Mouse (Mus musculus) testis, adult 2 months (tissue): Measurements from ENCODE around the gene Ahdc1. TPM values are rescaled to one million over a fixed set of nuclear protein-coding genes. Genes with fewer than 3 reads are reported as not detected.

Experiments used
- H3K27ac ChIP-seq: fragments of 200-500 bp; 2 replicates; pipeline ENCODE4 v1.5.1; 2012; ENCODE audit warnings: low read depth, low read length; ENCODE audit not compliant: control insufficient read depth, insufficient read depth
- H3K27me3 ChIP-seq: fragments of 200-500 bp; 2 replicates; pipeline ENCODE4 v1.6.1; 2012; ENCODE audit warnings: mild to moderate bottlenecking, low read length, moderate library complexity; ENCODE audit not compliant: control insufficient read depth, insufficient read depth
- H3K36me3 ChIP-seq: fragments of 200-500 bp; 2 replicates; pipeline ENCODE4 v1.6.1; 2012; ENCODE audit warnings: mild to moderate bottlenecking, low read length; ENCODE audit not compliant: control insufficient read depth, insufficient read depth
- H3K4me1 ChIP-seq: fragments of 200-500 bp; 2 replicates; pipeline ENCODE4 v1.6.1; 2012; ENCODE audit warnings: low read length; ENCODE audit not compliant: control insufficient read depth, insufficient read depth
- H3K4me3 ChIP-seq: fragments of 200-500 bp; 2 replicates; pipeline ENCODE4 v1.5.1; 2012; ENCODE audit warnings: low read depth, mild to moderate bottlenecking, low read length, moderate library complexity, mixed read lengths; ENCODE audit not compliant: control insufficient read depth
- CTCF ChIP-seq: fragments of 200-500 bp; IDR thresholded peaks from 2 replicates; pipeline ENCODE4 v1.5.1; 2012; ENCODE audit warnings: low read depth, mild to moderate bottlenecking, inconsistent platforms, low read length, moderate library complexity; ENCODE audit not compliant: control insufficient read depth, insufficient read depth, insufficient replicate concordance
- POLR2A ChIP-seq: fragments of 200-500 bp; IDR thresholded peaks from 2 replicates; pipeline ENCODE4 v1.6.1; 2012; ENCODE audit warnings: low read depth, mild to moderate bottlenecking, inconsistent platforms, low read length, moderate library complexity; ENCODE audit not compliant: control insufficient read depth
- polyA plus RNA-seq: library from polyadenylated mRNA; depleted of rRNA; stranded (reverse); fragments of >200 nt; gene quantifications from 2 replicates; pipeline ENCODE4 v1.2.3, GENCODE M21; 2012

Gene Ahdc1
- polyA plus RNA-seq, 1 experiment = 65.0 TPM

DNA sequence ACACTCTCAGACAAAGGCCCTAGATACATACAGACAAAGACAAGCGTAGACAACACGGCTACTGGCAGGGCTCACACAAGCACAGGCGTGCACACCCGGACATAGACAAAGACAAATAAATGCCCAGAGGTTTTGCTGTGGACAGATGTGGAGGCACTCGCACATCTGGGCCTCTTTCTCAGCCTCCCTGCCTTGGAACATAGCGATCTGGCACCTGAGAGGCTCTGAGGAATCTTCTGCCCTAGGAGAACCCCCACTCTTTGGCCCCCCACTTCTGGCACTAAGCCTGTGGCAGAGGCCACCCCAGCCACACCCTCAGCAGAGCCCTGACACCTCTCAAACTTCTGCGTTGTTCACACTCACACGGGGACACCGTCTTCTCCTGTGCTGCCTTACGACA lies 15.2 kb downstream of the Ahdc1 start:
- no peak for TF ChIP-seq POLR2A
- TF ChIP-seq CTCF = no peak
- no peaks in the 10 kb centered on the region for H3K27me3 ChIP-seq
- no peak overlapping the region for H3K27ac ChIP-seq
- no peak overlapping the region for H3K4me3 ChIP-seq
- H3K36me3 ChIP-seq = no peaks in the 10 kb centered on the region
- H3K4me1 ChIP-seq = peaks cover 5% of the 10 kb centered on the region

DNA sequence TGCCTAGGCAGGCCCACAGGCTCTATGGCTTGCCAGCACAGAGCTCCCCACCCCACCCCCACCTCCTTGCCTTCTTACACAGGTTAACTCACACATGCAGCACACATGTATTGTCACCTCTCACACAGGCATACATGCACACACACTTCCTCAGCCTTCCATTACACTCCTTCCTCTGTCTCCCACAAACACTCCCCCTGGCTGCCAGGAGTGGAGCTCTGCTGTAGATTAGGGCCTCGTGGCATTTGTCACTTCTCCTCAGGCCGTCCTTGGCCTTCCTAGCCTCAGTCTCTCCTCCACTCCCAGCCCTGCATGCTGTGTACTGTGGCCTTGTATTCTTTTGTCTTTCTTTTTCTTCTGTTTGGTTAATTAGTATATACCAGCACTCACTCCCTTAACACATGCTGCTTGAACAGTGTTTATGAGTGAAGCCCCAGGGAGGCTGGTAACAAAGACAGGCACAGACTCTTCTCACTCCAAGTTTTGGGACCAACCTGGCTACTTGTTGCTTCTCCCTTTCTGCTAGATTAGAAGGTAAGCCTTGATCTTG lies 15.8 kb downstream of the Ahdc1 start:
- Histone ChIP-seq H3K36me3 (no peaks in the 10 kb centered on the region), H3K4me1 (peaks cover 5% of the 10 kb centered on the region), H3K27ac (peak overlapping the region; percentile 34), H3K27me3 (no peaks in the 10 kb centered on the region), H3K4me3 (no peak overlapping the region)
- peak; percentile 23; the same call in 1 of the 2 replicates for TF ChIP-seq CTCF
- no peak for TF ChIP-seq POLR2A

- no peak overlapping the region for H3K27ac ChIP-seq
- H3K27me3 ChIP-seq = no peaks in the 10 kb centered on the region
- TF ChIP-seq CTCF = no peak
- TF ChIP-seq POLR2A = no peak
- H3K36me3 ChIP-seq = no peaks in the 10 kb centered on the region
- H3K4me3 ChIP-seq = no peak overlapping the region
- H3K4me1 ChIP-seq = peaks cover 5% of the 10 kb centered on the region
Measured at GRCm38 (mm10) chr4:133027721-133028120, 16.7 kb downstream of the Ahdc1 start.

- H3K36me3 ChIP-seq = no peaks in the 10 kb centered on the region
- no peak overlapping the region for H3K4me3 ChIP-seq
- H3K27ac ChIP-seq = no peak overlapping the region
- peaks cover 5% of the 10 kb centered on the region for H3K4me1 ChIP-seq
- no peaks in the 10 kb centered on the region for H3K27me3 ChIP-seq
- no peak for TF ChIP-seq POLR2A
- TF ChIP-seq CTCF = no peak
Measured at GRCm38 (mm10) chr4:133028193-133028592, 17.1 kb downstream of the Ahdc1 start.

DNA sequence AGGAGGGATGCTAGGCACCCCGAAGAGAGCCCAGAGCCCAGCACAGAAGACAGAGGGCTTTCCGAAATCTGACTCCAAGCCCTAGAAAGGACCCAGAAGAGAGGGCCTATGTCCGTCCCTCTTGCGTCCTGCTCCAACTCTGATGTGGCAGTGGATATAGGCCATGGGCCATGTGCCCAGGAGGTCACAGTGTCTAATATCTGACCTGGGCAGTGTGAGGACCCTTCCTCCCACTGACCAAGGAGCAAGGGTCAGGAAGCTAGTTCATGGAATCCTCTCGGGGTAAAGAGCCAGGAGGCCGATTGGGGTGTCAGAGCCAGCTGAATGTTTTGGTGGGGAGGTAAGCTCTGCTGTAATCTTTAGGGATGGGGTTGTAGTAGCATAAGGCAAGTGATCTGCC lies 17.8 kb downstream of the Ahdc1 start:
- Histone ChIP-seq H3K4me3 (no peak overlapping the region), H3K4me1 (peaks cover 5% of the 10 kb centered on the region), H3K27ac (no peak overlapping the region), H3K27me3 (no peaks in the 10 kb centered on the region), H3K36me3 (no peaks in the 10 kb centered on the region)
- TF ChIP-seq POLR2A = no peak
- TF ChIP-seq CTCF = no peak

DNA sequence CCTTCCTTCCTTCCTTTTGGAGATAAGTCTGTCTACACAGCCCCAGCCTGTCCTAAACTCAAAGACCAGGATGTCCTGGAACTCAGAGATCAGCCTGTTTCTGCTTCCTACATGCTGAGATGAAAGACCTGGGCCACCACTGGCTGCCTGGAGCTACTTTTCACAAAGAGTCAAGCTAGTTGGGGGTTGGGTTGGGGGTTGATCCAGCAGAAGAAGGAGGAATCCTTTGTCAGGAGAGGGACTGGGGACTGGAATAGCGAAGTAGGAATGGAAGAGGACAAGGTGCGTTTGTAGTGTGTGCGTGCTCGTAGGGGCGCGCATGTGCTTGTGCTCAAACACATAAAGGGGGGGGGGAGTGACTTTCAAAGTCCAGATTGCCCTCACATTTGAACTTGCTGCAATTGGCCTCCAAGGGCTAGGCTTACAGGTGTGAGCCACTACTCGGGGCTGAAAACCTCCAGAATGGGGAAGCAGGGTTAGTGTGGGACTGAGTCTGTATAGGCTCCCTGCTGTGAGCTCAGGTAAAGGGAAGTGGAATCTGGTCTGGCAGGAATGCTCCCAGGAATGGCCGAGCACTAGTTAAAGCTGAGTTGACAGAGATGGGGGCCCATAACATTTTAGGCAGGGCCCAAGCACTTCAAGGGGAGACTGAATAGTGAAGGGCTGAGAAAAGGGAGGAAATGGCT lies 21.5 kb downstream of the Ahdc1 start:
- H3K27me3 ChIP-seq = no peaks in the 10 kb centered on the region
- no peak overlapping the region for H3K4me3 ChIP-seq
- no peak for TF ChIP-seq POLR2A
- TF ChIP-seq CTCF = no peak
- H3K27ac ChIP-seq = no peak overlapping the region
- no peaks in the 10 kb centered on the region for H3K36me3 ChIP-seq
- H3K4me1 ChIP-seq = peaks cover 9% of the 10 kb centered on the region

GRCm38 (mm10) chr4:133034478-133034877 lies 23.4 kb downstream of the Ahdc1 start:
- TF ChIP-seq POLR2A (no peak), CTCF (no peak)
- Histone ChIP-seq H3K27ac (no peak overlapping the region; the same call in 1 of the 2 replicates), H3K36me3 (no peaks in the 10 kb centered on the region), H3K27me3 (no peaks in the 10 kb centered on the region), H3K4me1 (peaks cover 16% of the 10 kb centered on the region), H3K4me3 (no peak overlapping the region)

DNA sequence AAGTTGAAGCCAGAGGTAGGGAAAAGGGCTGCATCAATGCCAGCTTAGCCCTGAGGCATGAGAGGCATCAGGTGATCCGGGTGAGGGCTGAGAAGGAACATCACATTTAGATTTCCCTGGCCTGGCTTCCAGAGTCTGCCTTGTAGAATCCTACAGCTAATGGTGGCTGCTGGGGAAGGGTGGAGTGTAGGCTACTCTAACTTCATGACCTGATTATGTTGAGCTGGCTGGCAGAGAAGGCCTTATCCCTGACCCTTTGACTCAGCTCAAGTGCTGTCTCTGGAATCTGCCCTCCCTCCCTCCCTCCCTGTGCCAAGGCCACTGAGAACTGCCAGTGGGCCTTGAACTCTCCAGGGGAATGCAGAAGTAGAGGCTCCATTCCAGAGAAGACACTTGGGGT lies 24.4 kb downstream of the Ahdc1 start:
- peak overlapping the region; percentile 52; the same call in 1 of the 2 replicates for H3K27ac ChIP-seq
- H3K4me3 ChIP-seq = no peak overlapping the region
- no peaks in the 10 kb centered on the region for H3K27me3 ChIP-seq
- no peaks in the 10 kb centered on the region for H3K36me3 ChIP-seq
- H3K4me1 ChIP-seq = peaks cover 18% of the 10 kb centered on the region
- TF ChIP-seq POLR2A (no peak), CTCF (no peak)
